Mouse (Mus musculus) hindlimb bud, embryonic 11.5 days (tissue): Measurements from ENCODE around the gene Brms1.
"Not testable (repeated sequence)": the region's sequence is repeated elsewhere in the genome, so short reads cannot be mapped to it uniquely, and the experiment has no call there.

ENCODE experiments used
- DNase-seq: peaks from one replicate; pipeline ENCODE4 v3.0.0-alpha.2; 2012; ENCODE audit warnings: low read depth, low spot score; ENCODE audit errors: extremely low spot score

Brms1 gene

DNA sequence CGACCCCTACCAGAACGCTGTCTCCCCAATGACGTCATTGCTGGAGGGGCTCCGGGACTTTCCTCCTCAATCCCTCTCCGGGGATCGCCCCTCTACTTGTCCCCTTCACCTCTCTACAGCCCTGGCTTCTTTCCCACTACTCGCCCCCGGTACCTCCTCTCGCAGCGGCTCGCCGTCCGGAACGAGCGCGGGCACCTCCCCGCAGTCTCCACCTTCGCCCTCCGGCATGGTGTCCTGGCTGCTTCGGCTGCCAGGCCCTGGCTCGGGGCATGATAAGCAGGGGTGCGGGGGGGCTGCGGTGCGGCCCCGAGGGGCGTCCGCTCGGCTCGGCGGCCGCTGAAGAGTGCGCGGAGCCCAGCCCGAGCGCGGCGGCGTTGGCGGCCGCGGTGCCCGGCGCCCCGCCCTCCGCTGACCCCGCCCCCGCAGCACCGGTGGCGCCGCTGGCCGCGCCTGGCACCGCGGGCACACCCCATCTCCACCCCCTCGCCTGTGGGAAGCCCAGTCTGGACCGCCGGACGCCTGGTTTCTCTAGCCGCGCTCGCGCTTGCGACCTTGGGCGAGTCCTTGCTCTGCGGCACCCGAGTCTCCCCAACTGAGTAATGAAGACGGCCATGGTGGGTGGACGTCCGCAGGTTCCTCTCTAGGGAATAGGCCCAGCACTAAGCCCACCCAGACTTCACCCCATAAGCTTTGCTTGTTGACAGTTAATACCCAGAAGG, 44.1 kb downstream of the Brms1 start, which contains the start of gene Tmem151a:
Gene Tmem151a (minus strand): TSS at position 387 of the 719 bp plus-strand sequence.
- no peak for DNase-seq

DNA sequence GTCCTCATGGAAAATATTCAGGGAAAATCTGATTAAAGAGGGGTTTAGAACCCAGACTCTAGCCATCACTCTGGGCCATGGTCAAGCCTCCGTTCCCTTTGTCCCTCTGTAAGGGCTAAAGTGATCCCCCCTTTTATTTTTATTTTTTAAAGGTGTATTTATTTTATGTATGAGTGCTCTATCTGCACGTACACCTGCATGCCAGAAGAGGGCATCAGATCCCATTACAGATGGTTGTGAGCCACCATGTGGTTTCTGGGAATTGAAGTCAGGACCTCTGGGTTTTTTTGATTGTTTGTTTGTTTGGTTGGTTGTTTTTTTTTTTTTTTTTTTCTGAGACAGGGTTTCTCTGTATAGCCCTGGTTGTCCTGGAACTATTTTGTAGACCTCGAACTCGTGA, 45.4 kb downstream of the Brms1 start:
- DNase-seq: not testable (repeated sequence)

DNA sequence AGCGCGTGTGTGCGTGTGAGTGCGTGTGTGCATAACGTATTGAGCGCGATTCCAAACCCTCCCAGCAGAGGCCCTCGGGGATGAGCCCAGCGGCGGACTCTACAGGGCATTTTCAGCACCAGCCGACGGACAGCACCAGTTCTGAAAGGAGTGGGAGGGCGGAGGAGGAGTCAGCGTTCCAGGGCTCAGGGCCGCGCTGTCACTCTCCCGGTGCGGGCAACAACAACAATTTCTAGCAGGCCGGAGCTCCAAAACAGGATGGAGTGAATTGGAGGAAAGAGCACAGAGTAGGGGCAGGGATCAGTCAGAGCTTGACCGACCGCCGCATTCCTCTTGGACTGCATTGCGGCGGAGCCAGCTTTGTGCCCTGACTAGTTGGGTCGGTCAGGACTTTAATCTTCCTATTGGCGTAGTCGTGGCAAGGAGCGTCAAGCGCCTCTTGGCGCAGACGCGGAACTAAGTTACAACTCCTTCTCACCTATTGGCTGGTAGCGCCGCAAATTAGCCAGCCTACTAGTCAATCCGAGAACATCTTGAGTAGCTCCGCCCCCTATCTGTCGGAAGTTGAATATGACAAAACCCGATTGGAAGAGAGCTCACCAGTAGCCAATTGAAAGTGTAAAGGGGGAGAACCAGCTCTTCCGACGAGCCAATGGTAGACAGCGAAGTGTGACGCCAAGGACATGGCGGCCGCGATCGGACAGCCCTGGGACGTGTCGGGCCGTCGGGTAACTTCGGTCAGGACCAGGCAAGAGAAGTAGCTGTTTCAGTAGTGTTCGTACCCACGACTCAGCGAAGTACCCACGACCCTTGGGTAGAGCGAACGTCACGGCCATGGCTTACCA, 47.0 kb downstream of the Brms1 start, which contains the start of gene Yif1a:
Gene Yif1a (plus strand): TSS at position 655 of the 845 bp plus-strand sequence.
- peak; percentile 97 for DNase-seq

DNA sequence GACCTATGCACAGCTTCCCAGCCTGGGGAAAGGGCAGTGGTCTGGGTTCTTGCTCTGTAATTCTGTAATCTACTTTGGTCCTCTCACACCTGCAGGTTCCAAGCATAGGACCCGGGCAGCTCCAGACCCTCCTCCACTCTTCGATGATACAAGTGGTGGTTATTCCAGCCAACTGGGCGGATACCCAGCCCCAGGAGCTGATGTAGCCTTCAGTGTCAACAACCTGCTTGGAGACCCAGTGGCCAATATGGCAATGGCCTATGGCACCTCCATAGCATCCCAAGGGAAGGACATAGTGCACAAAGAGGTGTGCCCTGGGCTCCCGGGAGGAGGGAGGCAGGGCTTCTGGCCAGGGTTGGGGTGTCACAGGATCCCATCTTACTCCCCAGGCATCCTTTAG, 48.2 kb downstream of the Brms1 start:
- no peak for DNase-seq

DNA sequence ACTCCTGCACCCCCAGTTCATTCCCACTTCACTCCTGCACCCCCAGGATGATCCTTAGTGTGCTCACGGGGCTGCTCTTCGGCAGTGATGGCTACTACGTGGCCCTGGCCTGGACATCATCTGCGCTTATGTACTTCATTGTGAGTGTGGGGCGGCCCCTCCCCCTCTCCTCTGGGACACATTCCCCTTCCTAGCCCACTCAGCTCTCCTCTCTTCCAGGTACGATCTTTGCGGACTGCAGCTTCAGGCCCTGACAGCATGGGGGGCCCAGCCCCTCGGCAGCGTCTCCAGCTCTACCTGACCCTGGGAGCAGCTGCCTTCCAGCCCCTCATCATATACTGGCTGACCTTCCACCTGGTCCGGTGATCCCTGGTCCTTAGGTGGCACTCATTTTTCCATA, 50.9 kb downstream of the Brms1 start:
- DNase-seq: no peak

DNA sequence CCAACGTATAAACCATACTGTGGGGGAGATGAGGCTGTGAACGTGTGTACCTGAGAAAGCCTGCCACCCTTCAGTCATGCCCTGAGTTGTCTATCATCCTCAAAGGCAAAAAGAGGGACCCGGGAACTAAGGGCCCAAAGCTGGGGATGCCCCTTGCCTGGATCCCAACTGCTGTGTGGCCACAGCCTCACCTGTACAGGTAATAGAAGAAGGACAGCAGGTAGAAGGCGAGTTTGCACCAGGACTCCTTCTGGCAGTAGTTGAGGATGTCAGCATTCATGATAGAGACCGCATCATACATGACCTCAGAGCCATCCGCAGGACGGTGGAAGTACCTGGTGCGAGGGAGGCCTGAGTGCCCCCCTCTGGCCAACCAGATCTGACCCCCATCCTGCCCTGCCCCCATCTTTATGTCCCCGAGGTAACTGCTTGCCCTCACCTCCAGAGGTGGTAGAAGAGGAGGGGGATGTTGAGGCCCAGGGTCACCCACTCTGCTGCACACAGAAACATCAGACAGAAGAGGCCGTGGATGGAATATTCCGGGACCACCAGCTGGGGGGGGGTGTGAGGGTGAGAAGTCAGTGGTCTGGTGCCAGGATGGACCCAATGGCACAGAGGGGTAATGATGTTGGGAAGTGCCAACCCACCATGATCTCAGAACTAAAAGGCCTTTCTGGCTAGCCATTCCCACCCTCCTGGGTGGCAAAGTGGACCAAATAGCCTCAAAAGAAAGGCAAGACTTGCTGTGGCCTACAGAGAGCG, 52.5 kb downstream of the Brms1 start:
- no peak for DNase-seq

DNA sequence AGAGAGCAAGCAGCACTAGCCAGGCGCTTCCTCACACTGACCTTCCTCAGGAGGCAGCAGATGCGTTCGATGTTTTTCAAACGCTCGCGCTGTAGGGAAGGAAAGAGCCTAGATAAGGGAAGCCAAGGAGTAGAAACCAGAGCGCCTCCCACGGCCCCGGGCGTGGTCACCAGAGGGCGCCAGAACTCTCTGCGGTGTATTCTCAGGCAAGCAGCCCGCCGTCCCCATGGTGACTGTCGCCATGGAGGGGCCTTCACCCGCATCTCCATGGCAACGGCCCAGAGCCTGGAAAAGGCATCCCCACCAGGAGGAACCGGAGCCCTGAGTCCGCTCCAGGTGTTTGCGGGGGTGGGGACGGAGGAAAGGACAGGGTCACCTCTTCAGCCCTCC, 53.1 kb downstream of the Brms1 start:
- no peak for DNase-seq

DNA sequence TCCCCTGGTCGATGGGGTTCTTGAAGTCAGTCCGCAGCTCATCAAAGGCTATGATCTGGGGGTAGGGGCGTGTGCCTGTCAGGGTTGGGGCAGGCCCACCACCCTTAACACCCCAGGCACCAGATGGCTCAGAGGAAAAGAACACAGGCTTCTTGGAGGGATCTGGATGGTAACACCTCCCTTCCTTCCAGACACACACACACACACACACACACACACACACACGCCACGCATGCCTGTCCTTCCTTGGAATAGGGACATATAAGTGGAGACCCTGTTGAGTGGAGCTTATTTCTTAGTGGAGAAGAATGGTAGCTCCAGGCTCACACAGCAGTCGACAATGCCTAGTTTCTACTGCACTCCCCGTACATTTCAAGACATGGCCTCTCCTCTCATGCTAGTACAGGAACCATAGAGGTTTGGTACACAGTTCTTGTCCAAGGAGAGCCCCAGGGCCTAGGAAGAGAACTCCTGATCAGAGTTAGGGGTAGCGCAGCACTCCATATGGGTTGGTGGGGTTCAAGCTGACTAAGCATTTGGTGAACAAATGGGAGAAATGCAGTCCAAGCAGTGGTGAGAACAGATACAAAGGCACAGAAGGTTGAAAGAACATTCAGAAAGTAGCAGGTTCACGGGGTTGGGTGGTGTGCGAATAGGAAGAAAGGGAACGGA, 53.7 kb downstream of the Brms1 start:
- no peak for DNase-seq

DNA sequence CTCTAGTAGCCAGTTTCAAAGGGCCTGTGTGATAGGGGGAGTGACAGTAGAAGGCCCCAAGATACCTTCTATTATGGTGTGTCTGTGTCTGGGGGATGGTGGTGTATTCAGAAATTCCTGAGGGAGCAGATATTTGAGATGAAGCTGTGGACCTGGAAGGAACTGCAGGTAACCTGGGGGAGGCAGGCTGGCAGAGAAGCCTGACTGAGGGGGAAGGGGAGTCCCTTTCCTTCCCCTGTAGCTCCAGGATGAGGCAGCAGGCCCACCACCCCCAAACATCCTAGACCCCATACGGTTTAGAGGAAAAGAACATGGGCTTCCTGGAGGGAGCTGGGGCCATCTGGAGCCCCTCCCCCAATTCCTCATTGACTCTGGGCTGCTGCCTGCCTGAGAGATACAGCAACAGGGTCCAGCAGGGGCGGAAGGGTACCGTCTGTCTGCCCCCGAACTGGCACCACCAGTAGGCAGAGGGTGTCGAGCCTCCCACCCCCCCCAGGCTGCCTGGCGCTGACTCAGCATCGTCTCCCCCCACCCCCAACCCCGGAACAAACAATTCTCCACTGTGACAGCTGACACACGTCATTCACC, 54.8 kb downstream of the Brms1 start:
- no peak for DNase-seq

DNA sequence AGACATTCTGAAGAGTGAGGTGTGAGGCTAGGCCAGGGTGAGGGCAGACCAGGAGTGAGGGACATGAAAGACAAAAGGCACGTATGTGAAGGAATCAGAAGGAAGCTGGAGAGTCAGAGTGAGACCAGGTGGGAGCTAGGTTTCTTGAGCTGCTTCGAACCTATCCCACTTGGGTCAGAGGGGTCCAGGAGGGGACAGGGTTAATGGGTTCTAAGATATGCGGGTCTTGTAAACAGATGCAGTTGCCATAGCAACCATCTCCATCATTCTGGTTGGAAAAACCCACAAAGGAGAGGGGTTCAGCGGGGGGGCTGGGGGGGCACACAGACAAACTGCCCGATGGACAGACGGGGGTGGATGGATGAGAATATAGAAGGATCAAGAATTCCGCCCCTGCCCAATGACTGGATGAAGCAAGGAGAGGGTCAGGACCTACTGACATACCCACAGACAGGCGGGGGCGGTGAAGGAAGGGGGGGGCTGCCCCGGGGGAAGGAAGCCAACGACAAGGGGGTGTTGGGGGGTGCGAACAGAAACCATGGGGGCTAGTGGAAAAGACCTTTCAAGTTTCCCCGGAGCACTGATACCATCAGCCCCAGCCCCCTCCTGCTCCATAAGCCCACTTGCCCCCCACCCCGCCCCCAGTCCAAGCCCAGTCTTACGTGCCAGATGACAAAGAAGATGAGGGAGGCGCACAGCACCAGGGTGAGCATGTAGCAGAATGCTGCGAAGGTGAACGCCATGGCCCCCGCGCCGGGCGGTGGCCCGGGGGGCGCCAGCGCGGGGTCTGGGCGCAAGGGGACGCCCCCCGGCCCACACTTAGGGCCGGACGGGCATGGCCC, 56.6 kb downstream of the Brms1 start:
- no peak for DNase-seq

DNA sequence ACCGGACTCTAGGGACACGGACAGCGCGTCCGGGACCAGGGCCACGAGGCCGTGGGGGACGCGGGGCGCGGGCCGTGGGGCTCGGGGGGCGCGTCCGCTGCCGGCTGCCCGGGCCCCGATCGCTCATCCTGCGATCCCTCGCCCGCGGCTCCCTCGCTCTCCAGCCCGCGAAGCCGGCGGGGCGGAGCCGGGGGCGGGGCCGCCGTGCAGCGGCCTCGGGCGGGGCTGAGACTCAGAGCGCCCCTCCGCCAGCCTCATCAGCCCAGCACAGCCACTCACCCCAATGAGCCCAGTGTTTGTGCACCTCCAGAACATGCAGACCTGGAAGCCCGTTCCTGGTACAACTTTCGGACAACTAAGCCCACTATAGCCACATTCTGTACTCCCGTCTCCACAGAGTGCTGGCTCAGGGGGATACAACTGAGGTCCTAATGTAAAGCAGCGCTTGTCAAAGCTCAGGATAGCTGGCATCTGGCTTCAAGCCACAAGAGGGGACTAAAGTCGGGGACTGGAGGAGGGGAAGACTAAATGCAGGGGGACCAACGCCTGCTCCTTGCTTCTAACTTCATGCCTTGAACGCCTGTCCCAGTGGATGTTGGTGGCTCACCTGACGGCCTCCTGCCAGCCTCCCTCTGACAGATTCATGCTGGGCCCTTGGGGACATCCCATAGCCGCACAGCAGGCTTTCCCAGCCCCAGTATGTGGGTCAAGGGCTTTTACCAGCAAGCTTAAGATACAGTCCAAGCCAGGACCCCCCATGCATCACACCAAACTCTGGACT, 57.4 kb downstream of the Brms1 start, which contains the start of gene Cnih2:
Gene Cnih2 (minus strand): TSS at position 159 of the 781 bp plus-strand sequence.
- no peak for DNase-seq
